Mouse (Mus musculus) heart, embryonic 12.5 days (tissue): ENCODE data around the gene Specc1l. TPM values are rescaled to one million over a fixed set of nuclear protein-coding genes. Genes with fewer than 3 reads are reported as not detected.
A peak's percentile ranks its signal among the peaks of the same experiment; 100 is the strongest.
"Not testable (repeated sequence)": the region's sequence is repeated elsewhere in the genome, so short reads cannot be mapped to it uniquely, and the experiment has no call there.

Experiments used
- ATAC-seq: fragments of 200-750 bp; cut with Nextera tagmentation; 2 replicates; pipeline ENCODE4 v1.8.0; 2017; ENCODE audit warnings: moderate TSS enrichment, moderate library complexity; ENCODE audit not compliant: insufficient number of reproducible peaks, low FRiP score
- H3K27ac ChIP-seq: fragments of 300-500 bp; sonication (generic); 2 replicates; pipeline ENCODE4 v1.5.1; 2016; ENCODE audit warnings: mild to moderate bottlenecking, moderate library complexity; ENCODE audit not compliant: poor library complexity, severe bottlenecking
- H3K27me3 ChIP-seq: fragments of 300-500 bp; sonication (generic); replicated peaks from 2 replicates; pipeline ENCODE4 v1.6.1; 2016; ENCODE audit warnings: mild to moderate bottlenecking, moderate library complexity
- H3K36me3 ChIP-seq: fragments of 300-500 bp; sonication (generic); 2 replicates; pipeline ENCODE4 v1.6.1; 2016; ENCODE audit warnings: mild to moderate bottlenecking, moderate library complexity
- H3K4me1 ChIP-seq: fragments of 300-500 bp; sonication (generic); replicated peaks from 2 replicates; pipeline ENCODE4 v1.6.1; 2016; ENCODE audit warnings: mild to moderate bottlenecking
- H3K4me2 ChIP-seq: fragments of 300-500 bp; sonication (generic); 2 replicates; pipeline ENCODE4 v1.6.1; 2016; ENCODE audit warnings: mild to moderate bottlenecking, moderate library complexity
- H3K4me3 ChIP-seq: fragments of 300-500 bp; sonication (generic); 2 replicates; pipeline ENCODE4 v1.5.1; 2016; ENCODE audit warnings: mild to moderate bottlenecking
- H3K9ac ChIP-seq: fragments of 300-500 bp; sonication (generic); 2 replicates; pipeline ENCODE4 v1.6.1; 2016; ENCODE audit warnings: mild to moderate bottlenecking, moderate library complexity
- H3K9me3 ChIP-seq: fragments of 300-500 bp; sonication (generic); replicated peaks from 2 replicates; pipeline ENCODE4 v1.6.1; 2016; ENCODE audit warnings: mild to moderate bottlenecking, moderate library complexity
- WGBS: fragments of 180-500 bp; shearing (Covaris S2); methylation state at CpG from one replicate; pipeline ENCODE4 v1.1.7; 2016; 5-methylcytosine and 5-hydroxymethylcytosine counted together
- polyA plus RNA-seq: library from polyadenylated mRNA; unstranded; fragments of >200 nt; fragmentation: Nextera tagmentation; extraction: Ambion mirVana; gene quantifications from 2 replicates; pipeline ENCODE4 v1.2.1, GENCODE M21; 2016

Gene Specc1l
- polyA plus RNA-seq, 1 experiment from 2014 or later: 32.1 TPM

GRCm38 (mm10) chr10:75353838-75354241 is 142.0 kb downstream of the Specc1l start:
- ATAC-seq: peak; percentile 29; the same call in 1 of the 2 replicates
- not testable (repeated sequence) for H3K36me3 ChIP-seq, H3K4me3 ChIP-seq, H3K27me3 ChIP-seq, H3K4me2 ChIP-seq, H3K9ac ChIP-seq, H3K9me3 ChIP-seq, H3K27ac ChIP-seq
- peaks cover 12% of the 10 kb centered on the region for H3K4me1 ChIP-seq
- 35% methylated on average over 8 of the region's 9 CpGs for WGBS

- Histone ChIP-seq H3K4me2 (no peak overlapping the region), H3K4me3 (no peak overlapping the region), H3K9me3 (no peaks in the 10 kb centered on the region), H3K36me3 (no peaks in the 10 kb centered on the region), H3K27me3 (no peaks in the 10 kb centered on the region), H3K9ac (no peak overlapping the region), H3K27ac (peak overlapping the region; percentile 30), H3K4me1 (peaks cover 12% of the 10 kb centered on the region)
- no peak for ATAC-seq
- WGBS: 42% methylated on average over 4 of the region's 4 CpGs
Measured at GRCm38 (mm10) chr10:75355341-75355740, 143.5 kb downstream of the Specc1l start.

Other genes starting within 250 kb of the Specc1l start
- gene Gnaz, start 244.9 kb upstream of the Specc1l start, polyA plus RNA-seq: 1.2 and 1.6 TPM in 2 replicates
- gene Rsph14, start 179.5 kb upstream of the Specc1l start, polyA plus RNA-seq: not detected in 2 replicates
- 4.3 and 4.8 TPM in 2 replicates for gene Rab36, start 175.0 kb upstream of the Specc1l start, polyA plus RNA-seq
- 21.9 and 23.7 TPM in 2 replicates for gene Bcr, start 151.5 kb upstream of the Specc1l start, polyA plus RNA-seq
- gene Adora2a, start 104.8 kb downstream of the Specc1l start, polyA plus RNA-seq: 3.1 and 3.7 TPM in 2 replicates
- gene Upb1, start 189.0 kb downstream of the Specc1l start, polyA plus RNA-seq: 0.15 and 0.17 TPM in 2 replicates